Mouse (Mus musculus): ENCODE results near the gene Itgb3.

The Itgb3 gene

GRCm38 (mm10) chr11:104661106-104661505 is 53.3 kb downstream of the Itgb3 start:
- DNase-seq (ENCODE audit: low spot score) = no peak

GRCm38 (mm10) chr11:104661531-104662205 is 53.9 kb downstream of the Itgb3 start:
- DNase-seq (ENCODE audit: low spot score) = no peak

DNA sequence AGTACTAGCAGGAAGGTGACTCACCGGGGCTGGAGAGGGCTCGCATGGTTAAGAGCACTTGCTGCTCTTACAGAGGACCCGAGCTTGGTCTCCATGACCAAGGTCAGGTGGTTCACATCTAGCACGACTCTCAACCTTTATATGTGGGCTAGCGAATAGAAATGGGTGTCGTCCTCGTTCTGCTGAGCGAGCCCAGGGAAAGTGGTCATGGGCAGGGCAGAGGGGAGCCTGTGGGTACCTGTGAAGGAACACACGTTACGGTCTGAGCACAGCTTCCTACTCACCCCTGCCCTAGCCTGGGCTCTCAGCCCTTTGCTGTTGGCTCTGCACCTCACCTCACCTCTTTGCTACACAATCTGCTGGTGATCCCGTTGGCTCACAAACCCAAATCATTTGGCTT is 54.8 kb downstream of the Itgb3 start:
- DNase-seq (ENCODE audit: low spot score) = no peak

DNA sequence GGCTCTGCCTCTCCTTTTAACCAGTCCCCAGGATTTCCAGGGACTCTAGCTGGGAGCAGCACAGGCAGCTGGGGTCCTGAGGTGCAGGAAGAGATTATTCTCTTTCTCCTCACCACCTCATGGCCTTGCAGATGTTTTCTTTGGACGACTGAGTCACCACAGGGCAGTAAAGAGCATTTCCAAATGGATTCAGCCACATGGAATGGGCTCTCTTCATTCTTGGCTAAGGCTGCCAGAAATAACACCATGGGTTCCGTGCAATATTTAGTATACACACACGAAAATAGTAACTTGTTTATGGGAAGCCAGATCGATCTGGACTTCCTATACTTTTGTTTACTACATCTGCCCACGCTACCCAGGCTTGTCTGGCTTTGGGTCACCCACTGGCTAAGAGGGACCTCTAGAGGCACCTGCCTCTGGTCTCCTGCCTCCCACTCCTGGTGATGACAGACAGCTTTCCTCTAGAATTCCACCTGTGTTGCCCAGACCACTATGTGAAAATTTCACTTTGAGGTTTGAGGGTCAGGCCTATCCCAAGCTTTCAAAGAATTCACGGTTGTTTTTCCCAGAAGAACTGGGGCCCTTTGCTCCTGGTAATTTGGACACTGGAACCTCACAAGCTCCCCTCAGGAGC is 55.6 kb downstream of the Itgb3 start:
- DNase-seq (ENCODE audit: low spot score) = no peak

DNA sequence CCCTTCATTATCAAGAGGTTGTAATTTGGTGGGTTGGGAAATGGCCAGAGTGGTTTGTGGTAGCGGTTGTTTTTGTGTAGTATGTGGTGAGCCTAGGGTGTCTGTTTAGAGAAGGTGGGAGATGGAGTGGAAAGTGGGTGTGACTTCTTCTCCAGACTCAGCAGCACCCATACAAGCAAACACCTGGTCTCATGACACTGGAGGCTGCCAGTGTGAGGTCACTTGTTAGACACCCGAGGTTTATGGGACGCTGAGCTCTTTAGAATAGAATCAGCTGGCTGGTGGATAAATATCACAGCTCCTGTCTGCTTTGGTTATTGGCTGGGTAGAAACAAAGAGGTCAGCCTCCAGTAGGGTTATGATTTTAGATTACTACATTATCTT is 56.1 kb downstream of the Itgb3 start:
- no peak for DNase-seq (ENCODE audit: low spot score)

DNA sequence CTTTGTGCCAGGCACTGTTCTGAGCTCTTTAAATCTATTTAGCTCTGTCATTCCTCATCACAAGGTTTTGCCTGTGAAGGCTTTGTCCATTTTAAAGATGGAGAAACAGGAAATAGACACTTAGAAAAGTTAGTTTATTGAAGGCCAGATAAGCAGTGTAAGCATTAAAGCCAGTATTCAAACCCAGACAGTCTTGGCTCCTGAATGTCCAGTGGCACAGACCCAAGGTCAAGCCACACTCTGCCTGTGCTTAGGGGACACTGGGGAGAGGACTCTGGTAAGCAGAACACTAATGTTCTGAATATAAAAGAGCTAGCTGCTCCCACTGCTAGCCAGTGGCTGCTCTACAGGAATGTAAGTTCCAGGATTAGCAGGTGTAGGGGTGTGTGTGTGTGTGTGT is 56.6 kb downstream of the Itgb3 start:
- no peak for DNase-seq (ENCODE audit: low spot score)

DNA sequence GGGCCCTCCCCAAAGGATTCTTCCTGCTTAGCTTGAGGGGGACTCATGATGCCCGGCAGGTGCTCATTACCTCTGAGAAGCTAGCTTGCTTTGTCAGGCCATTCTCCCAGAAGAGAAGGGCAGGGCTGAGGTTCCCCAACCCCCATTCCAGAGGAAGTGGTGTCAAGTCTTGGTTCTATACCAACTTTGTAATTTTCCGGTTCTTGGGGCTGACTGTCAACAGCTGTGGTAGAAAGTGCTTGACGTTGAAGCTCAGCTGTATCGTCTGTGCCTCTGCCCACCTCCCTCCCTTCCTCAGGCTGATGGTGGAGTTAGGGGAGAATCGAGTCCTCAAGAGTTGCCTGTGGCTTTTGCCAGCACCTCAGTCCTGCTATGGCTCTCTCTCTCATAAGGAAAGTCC is 59.6 kb downstream of the Itgb3 start:
- DNase-seq (ENCODE audit: low spot score) = no peak

GRCm38 (mm10) chr11:104673412-104673811 is 65.6 kb downstream of the Itgb3 start:
- DNase-seq (ENCODE audit: low spot score) = no peak

- no peak for DNase-seq (ENCODE audit: low spot score)
Observed at GRCm38 (mm10) chr11:104674768-104675167, 67.0 kb downstream of the Itgb3 start.

DNA sequence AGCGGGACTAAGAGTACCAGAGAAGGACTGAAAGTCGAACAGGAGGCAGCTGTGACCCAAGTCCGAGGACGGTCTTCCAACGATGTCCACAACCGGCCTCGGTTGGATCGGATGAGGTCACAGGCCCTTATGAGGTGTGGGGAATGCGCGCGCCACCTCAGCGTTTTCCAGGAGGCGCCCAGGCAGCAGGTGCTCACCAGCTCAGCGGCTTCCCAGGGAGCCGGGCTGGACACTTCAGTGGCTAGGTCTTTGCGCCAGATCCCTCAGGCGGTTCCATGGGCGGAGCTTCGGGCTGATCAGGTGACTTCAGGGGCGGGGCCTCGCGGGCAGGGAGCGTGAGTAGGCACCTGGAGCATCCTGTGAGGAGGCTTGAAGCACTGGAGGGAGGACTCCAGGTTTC is 77.7 kb downstream of the Itgb3 start, which contains the start of gene Gm11639:
Gene Gm11639, plus strand, starts transcription at position 160 of the 400 bp plus-strand sequence.
- no peak for DNase-seq (ENCODE audit: low spot score)

- DNase-seq (ENCODE audit: low spot score) = no peak
Observed at GRCm38 (mm10) chr11:104693235-104693634, 85.4 kb downstream of the Itgb3 start.

- DNase-seq (ENCODE audit: low spot score) = no peak
Observed at GRCm38 (mm10) chr11:104704097-104704496, 96.3 kb downstream of the Itgb3 start.

DNA sequence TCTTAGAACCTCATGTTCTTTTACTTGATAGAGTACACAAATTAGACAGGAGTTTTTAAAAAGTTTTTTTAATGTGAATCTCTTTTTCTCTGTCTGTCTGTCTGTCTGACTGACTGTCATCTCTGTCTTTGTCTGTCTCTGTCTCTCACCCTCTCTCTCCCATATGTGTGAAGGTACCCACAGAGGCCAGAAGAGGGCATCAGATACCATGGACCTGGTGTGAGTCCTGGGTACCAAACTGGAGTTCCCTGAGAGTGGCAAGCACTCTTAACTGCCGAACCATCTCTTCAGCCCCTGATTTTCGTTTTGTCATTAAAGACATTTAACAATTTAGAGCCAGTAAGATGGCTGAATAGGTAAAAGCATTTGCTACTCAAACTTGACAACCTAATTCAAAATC is 99.3 kb downstream of the Itgb3 start:
- DNase-seq (ENCODE audit: low spot score) = no peak

Data from ovary, postnatal 10 days (tissue).